Mouse (Mus musculus): ENCODE results near the gene Pla2r1.

Gene Pla2r1

DNA sequence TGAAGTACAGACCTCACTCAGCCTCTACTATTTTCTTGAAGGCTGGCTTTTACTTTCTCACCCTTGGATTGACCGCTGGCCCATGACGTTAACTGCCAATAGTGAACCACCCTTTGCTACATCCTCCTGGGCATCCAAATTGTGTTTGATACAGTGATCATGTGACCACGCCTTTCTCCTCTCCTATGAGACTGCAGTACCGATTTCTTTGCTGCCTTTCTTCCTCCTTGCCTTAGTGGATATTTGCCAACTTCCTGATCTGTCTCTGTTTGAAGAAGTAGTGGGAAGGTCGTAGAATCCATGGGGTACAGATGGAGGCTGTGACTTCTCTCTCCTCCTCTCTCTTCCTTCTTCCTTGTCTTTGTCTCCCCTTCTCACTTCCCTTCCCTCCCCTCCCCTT lies 147.7 kb downstream of the Pla2r1 start:
- no peak for DNase-seq (ENCODE audit: low read depth, low spot score)

- no peak for DNase-seq (ENCODE audit: low read depth, low spot score)
Observed at GRCm38 (mm10) chr2:60404763-60405162, 148.3 kb downstream of the Pla2r1 start.

DNA sequence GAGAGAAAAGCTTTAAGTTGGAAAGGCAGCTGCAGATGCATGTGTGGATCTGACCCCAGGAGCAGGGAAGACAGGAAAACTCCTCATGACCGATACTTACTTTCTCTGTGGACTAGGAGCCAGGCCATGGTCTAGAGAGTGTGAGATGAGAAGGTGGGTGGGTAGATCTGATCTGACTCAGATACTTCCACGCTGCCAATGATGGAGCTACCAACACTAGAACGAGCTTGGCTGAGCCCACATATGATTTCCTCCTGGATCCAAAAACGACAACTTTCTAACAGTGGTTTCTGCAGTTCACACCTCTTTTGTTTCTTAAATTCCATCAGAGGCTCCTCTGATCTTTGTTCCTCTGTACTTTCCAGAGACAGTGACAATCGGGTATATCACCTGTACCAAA lies 151.4 kb downstream of the Pla2r1 start:
- DNase-seq (ENCODE audit: low read depth, low spot score) = no peak

DNA sequence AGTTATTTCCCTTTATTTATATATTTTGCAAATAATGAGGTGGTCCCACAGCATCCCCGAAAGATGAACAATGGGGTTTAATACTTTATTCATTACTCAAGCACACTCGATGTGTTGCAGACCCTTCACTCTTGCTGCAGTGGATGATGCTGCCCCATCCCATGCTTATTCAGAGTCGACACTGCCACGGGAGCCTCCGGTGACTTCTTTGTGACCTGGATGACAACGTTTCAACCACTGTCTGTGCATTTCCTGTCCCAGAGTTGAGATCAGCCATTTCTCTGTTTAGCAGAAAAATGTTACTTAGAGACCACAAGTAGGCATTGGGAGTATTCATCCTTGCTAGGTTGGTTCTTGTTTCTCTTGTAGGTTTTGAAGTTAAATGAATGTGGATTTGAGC lies 159.3 kb downstream of the Pla2r1 start:
- no peak for DNase-seq (ENCODE audit: low read depth, low spot score)

- no peak for DNase-seq (ENCODE audit: low read depth, low spot score)
Observed at GRCm38 (mm10) chr2:60392286-60392685, 160.8 kb downstream of the Pla2r1 start.

GRCm38 (mm10) chr2:60387363-60387762 lies 165.7 kb downstream of the Pla2r1 start:
- no peak for DNase-seq (ENCODE audit: low read depth, low spot score)

- no peak for DNase-seq (ENCODE audit: low read depth, low spot score)
Observed at GRCm38 (mm10) chr2:60386835-60387234, 166.3 kb downstream of the Pla2r1 start.

DNA sequence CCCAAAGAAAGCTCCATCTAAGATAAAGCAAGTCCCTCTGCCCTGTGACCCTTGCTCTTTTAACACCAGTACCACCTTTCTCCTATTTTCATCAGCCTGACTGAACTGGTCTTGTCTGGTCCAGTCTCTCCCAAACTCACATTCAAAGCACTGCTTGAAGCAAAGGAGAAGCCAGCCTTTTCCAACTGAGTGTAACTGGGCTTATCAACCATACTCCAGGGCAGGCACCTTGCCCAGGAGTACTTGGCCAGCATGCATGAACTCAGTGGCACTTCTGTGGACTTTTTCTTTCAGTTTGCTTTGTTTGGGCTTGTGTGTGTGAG lies 168.4 kb downstream of the Pla2r1 start:
- DNase-seq (ENCODE audit: low read depth, low spot score) = no peak

DNA sequence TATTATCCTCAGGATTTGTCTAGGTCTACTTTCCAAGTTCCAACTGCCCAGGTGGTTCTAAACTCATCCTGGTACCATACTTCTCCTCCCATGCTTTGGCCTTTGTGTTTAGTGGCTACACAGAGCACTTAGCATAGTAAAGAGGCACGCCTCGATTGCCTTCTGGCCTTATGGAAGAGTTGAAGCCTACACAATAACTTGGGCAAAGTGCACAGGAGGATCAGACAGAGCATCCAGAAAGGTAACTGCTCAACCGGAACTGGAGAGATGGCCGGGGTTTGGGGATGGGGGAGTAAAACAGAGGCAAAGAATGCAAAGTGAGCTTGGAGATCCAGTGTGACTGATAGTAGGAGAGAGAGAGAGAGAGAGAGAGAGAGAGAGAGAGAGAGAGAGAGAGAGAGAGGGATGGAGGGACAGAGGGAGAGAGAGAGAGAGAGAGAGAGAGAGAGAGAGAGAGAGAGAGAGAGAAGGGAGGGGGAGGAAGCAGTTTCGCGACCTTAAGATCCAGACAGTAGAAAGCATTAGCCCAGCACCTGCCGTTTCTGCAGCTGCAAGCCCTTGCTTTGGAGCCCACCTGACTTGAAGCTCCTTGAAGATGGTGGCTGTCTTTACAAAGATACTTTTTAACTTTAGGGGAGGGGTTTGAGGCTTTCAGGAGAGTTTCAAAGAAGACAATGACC lies 168.9 kb downstream of the Pla2r1 start:
- no peak for DNase-seq (ENCODE audit: low read depth, low spot score)

DNA sequence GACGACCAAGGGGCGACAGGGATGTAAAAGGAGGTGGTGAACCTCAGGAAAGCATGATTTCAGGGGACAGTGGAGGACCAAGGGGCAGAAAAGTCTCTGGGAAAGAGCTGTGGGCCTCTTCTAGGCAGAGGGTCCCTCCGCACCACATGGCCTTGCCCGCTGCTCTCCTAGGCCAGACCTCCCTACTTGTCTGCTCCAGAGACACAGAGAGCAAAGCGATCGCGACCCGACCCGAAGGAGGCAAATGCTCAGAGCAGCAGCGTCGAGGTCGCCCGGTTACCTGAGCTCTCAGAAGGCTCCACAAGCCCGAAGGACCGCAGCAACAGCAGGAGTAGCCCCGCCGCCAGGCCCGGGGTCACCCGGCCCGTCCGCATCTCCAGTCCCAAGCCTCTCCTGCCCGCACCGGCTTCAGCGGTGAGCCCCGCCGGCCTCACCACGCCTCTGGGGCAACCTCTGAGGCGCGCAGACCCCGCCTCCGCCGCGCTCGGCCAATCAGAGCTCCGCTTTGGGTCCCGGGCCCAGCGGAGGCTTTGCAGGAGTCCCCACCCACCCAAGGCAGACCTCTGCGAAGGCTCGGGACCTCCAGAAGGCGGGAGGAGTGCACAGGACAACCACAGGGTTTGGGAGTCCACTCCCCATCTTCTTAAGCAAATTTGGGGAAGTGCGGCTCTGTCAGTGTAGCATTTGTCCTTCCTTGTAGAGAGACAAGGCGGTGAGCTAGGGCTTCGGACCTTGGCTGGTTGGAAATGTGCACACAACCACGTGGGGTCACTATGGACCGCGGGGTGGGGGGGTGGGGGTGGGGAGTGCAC lies 170.0 kb downstream of the Pla2r1 start, which contains the start of gene Ly75:
TSS of gene Ly75 (minus strand) at position 446 of the 812 bp plus-strand sequence.
- peak; percentile 84 for DNase-seq (ENCODE audit: low read depth, low spot score)

- no peak for DNase-seq (ENCODE audit: low read depth, low spot score)
Observed at GRCm38 (mm10) chr2:60382346-60382745, 170.8 kb downstream of the Pla2r1 start.

GRCm38 (mm10) chr2:60377260-60377659 lies 175.8 kb downstream of the Pla2r1 start:
- DNase-seq (ENCODE audit: low read depth, low spot score) = no peak

- no peak for DNase-seq (ENCODE audit: low read depth, low spot score)
Observed at GRCm38 (mm10) chr2:60375608-60376107, 177.4 kb downstream of the Pla2r1 start.

DNA sequence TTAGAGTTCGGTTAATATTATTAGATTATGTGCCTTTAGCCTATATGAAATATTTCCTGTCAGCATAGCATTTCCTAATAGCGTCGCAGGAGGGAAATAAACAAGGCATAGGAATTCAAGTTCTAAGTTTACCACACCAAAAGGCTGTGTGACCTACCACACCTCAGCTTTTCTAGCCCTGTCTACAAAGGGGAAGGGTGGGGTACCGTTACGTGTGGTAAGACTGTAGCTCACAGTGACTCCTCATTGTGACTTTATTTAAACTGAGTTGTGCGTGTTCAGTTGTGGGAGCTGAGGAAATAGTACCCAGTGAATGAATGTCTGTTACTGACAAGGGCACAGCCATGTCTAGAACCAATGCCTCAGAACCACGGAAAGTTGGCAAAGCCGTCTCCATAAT lies 178.0 kb downstream of the Pla2r1 start:
- DNase-seq (ENCODE audit: low read depth, low spot score) = no peak

GRCm38 (mm10) chr2:60370188-60370587 lies 182.9 kb downstream of the Pla2r1 start:
- no peak for DNase-seq (ENCODE audit: low read depth, low spot score)

- no peak for DNase-seq (ENCODE audit: low read depth, low spot score)
Observed at GRCm38 (mm10) chr2:60369454-60369853, 183.7 kb downstream of the Pla2r1 start.

DNA sequence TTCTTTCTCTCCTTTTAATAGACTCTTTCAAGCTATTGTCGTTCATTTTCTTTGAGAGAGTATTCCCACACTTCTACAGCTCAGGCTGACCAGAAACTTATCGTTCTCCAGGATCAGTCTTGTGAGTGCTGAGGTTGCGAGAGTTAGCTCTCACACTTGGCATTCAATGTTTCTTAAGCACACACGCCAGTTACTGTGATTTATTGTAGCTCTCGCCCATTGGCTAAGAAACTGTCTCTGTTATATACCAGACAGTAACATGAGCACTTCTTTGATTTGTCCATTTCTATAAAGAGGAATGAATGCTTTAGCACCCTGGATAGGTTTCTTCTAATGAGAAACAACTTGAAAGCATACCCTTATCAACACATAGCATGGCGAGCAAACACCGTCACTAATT lies 185.2 kb downstream of the Pla2r1 start:
- no peak for DNase-seq (ENCODE audit: low read depth, low spot score)
